Mouse (Mus musculus): ENCODE data around the gene Vmn2r71. TPM values are rescaled to one million over a fixed set of nuclear protein-coding genes. Genes with fewer than 3 reads are reported as not detected.

Vmn2r71 gene
- not detected in 2 replicates for polyA plus RNA-seq (2016; fragmentation: Nextera tagmentation; extraction: Ambion mirVana)

- WGBS = 83% methylated on average over 5 of the region's 5 CpGs
- Histone ChIP-seq H3K4me3 (no peak within 1 kb of the TSS), H3K27ac (no peak within 1 kb of the TSS), H3K4me1 (no peaks in the 10 kb centered on the region), H3K36me3 (no peaks in the 10 kb centered on the region), H3K27me3 (ENCODE audit: insufficient read depth, poor library complexity, severe bottlenecking) (no peaks in the 10 kb centered on the region), H3K9me3 (no peaks in the 10 kb centered on the region)
- DNase-seq (ENCODE audit: low spot score) = no peak
Measured at GRCm38 (mm10) chr7:85562787-85563186, at the start of gene Vmn2r71. TSS of gene Vmn2r71 (plus strand) at chr7:85563087.

- no peak overlapping the region for H3K27ac ChIP-seq
- WGBS = 78% methylated on average over 2 of the region's 2 CpGs
- no peak for DNase-seq (ENCODE audit: low spot score)
- no peak overlapping the region for H3K4me3 ChIP-seq
- H3K9me3 ChIP-seq = peaks cover 2% of the 10 kb centered on the region; the same call in 1 of the 2 replicates
- H3K4me1 ChIP-seq = no peaks in the 10 kb centered on the region
- no peaks in the 10 kb centered on the region for H3K36me3 ChIP-seq
- no peaks in the 10 kb centered on the region for H3K27me3 ChIP-seq (ENCODE audit: insufficient read depth, poor library complexity, severe bottlenecking)
Measured at GRCm38 (mm10) chr7:85542108-85542507, 20.8 kb upstream of the Vmn2r71 start.

GRCm38 (mm10) chr7:85543118-85543517, 19.8 kb upstream of the Vmn2r71 start:
- no peak for DNase-seq (ENCODE audit: low spot score)
- no peaks in the 10 kb centered on the region for H3K36me3 ChIP-seq
- 68% methylated on average over 2 of the region's 2 CpGs for WGBS

GRCm38 (mm10) chr7:85569092-85569491, 6.2 kb downstream of the Vmn2r71 start, which contains the start of gene Vmn2r70:
TSS of gene Vmn2r70 (minus strand) at chr7:85569192.
- WGBS = 79% methylated on average over 2 of the region's 2 CpGs
- H3K4me3 ChIP-seq = no peak within 1 kb of the TSS
- no peak within 1 kb of the TSS for H3K27ac ChIP-seq
- no peak for DNase-seq (ENCODE audit: low spot score)
- no peaks in the 10 kb centered on the region for H3K9me3 ChIP-seq
- no peaks in the 10 kb centered on the region for H3K4me1 ChIP-seq
- no peaks in the 10 kb centered on the region for H3K36me3 ChIP-seq
- H3K27me3 ChIP-seq (ENCODE audit: insufficient read depth, poor library complexity, severe bottlenecking) = no peaks in the 10 kb centered on the region

More at GRCm38 (mm10) chr7:85543118-85543517, 19.8 kb upstream of the Vmn2r71 start:
- Histone ChIP-seq H3K4me3 (no peak overlapping the region), H3K9me3 (peaks cover 2% of the 10 kb centered on the region; the same call in 1 of the 2 replicates), H3K4me1 (no peaks in the 10 kb centered on the region), H3K27ac (no peak overlapping the region), H3K27me3 (ENCODE audit: insufficient read depth, poor library complexity, severe bottlenecking) (no peaks in the 10 kb centered on the region)

Other genes starting within 250 kb of the Vmn2r71 start
- not detected in 2 replicates for gene Vmn2r69, start 147.2 kb upstream of the Vmn2r71 start, polyA plus RNA-seq (2016; fragmentation: Nextera tagmentation; extraction: Ambion mirVana)
- gene Vmn2r70, start 6.1 kb downstream of the Vmn2r71 start, polyA plus RNA-seq (2016; fragmentation: Nextera tagmentation; extraction: Ambion mirVana) = not detected in 2 replicates
- gene Vmn2r72, start 192.0 kb downstream of the Vmn2r71 start, polyA plus RNA-seq (2016; fragmentation: Nextera tagmentation; extraction: Ambion mirVana) = not detected in 2 replicates

Measured in heart, embryonic 10.5 days (tissue).